Mouse (Mus musculus) heart, adult 18-20 months (tissue): ENCODE measurements around the gene Mtcl1. TPM values are rescaled to one million over a fixed set of nuclear protein-coding genes. Genes with fewer than 3 reads are reported as not detected.

Experiments
- DNase-seq, 2 experiments: peaks; one replicate each; pipeline ENCODE4 v3.0.0; 2021 to 2022; ENCODE audit warnings: mixed read lengths in 1 of 2
- total RNA-seq, 2 experiments: library from RNA; stranded (reverse); gene quantifications; 2 replicates each; pipeline ENCODE4 v1.2.3; 2021

The Mtcl1 gene
- total RNA-seq, 2 experiments from 2014 or later = 4.3 to 4.9 TPM

- no peak for DNase-seq
Observed at GRCm38 (mm10) chr17:66362287-66363016, 87.1 kb downstream of the Mtcl1 start.

GRCm38 (mm10) chr17:66358026-66358978 lies 91.2 kb downstream of the Mtcl1 start:
- peak; percentile 21 to 31 for DNase-seq

- no peak for DNase-seq
Observed at GRCm38 (mm10) chr17:66357171-66358025, 92.2 kb downstream of the Mtcl1 start.

- DNase-seq = no peak
Observed at GRCm38 (mm10) chr17:66353907-66354306, 95.6 kb downstream of the Mtcl1 start.

GRCm38 (mm10) chr17:66352847-66353643 lies 96.5 kb downstream of the Mtcl1 start:
- DNase-seq = peak in 1 of 2 experiments; percentile 13

GRCm38 (mm10) chr17:66352219-66352618 lies 97.3 kb downstream of the Mtcl1 start:
- DNase-seq = peak; percentile 63 to 76

GRCm38 (mm10) chr17:66350689-66351088 lies 98.9 kb downstream of the Mtcl1 start:
- DNase-seq = no peak

- peak; percentile 32 to 41 for DNase-seq
Observed at GRCm38 (mm10) chr17:66350127-66350526, 99.4 kb downstream of the Mtcl1 start.

- DNase-seq = no peak
Observed at GRCm38 (mm10) chr17:66346378-66346777, 103.2 kb downstream of the Mtcl1 start.

- no peak for DNase-seq
Observed at GRCm38 (mm10) chr17:66345680-66346079, 103.9 kb downstream of the Mtcl1 start.

- no peak for DNase-seq
Observed at GRCm38 (mm10) chr17:66342932-66343331, 106.6 kb downstream of the Mtcl1 start.

- no peak for DNase-seq
Observed at GRCm38 (mm10) chr17:66341670-66342069, 107.9 kb downstream of the Mtcl1 start.

GRCm38 (mm10) chr17:66340798-66341197 lies 108.8 kb downstream of the Mtcl1 start:
- DNase-seq = no peak

- no peak for DNase-seq
Observed at GRCm38 (mm10) chr17:66337929-66338328, 111.6 kb downstream of the Mtcl1 start.

GRCm38 (mm10) chr17:66335568-66335967 lies 114.0 kb downstream of the Mtcl1 start:
- DNase-seq = no peak

- no peak for DNase-seq
Observed at GRCm38 (mm10) chr17:66334894-66335293, 114.7 kb downstream of the Mtcl1 start.

GRCm38 (mm10) chr17:66331207-66331606 lies 118.3 kb downstream of the Mtcl1 start:
- no peak for DNase-seq

- no peak for DNase-seq
Observed at GRCm38 (mm10) chr17:66326552-66327045, 123.0 kb downstream of the Mtcl1 start.

- no peak for DNase-seq
Observed at GRCm38 (mm10) chr17:66326204-66326545, 123.4 kb downstream of the Mtcl1 start.

- DNase-seq = no peak
Observed at GRCm38 (mm10) chr17:66325440-66326203, 123.9 kb downstream of the Mtcl1 start.
